Mouse (Mus musculus) olfactory bulb, adult 2 months (tissue): ENCODE results near the gene Aip.

Experiments
- CTCF ChIP-seq: fragments of 200-500 bp; IDR thresholded peaks from 2 replicates; pipeline ENCODE4 v1.5.1; 2012; ENCODE audit warnings: low read depth, mild to moderate bottlenecking, low read length, moderate library complexity; ENCODE audit not compliant: insufficient read depth
- POLR2A ChIP-seq: fragments of 200-500 bp; IDR thresholded peaks from 2 replicates; pipeline ENCODE4 v1.6.1; 2012; ENCODE audit warnings: mild to moderate bottlenecking, low read depth, low read length, moderate library complexity; ENCODE audit not compliant: insufficient read depth

DNA sequence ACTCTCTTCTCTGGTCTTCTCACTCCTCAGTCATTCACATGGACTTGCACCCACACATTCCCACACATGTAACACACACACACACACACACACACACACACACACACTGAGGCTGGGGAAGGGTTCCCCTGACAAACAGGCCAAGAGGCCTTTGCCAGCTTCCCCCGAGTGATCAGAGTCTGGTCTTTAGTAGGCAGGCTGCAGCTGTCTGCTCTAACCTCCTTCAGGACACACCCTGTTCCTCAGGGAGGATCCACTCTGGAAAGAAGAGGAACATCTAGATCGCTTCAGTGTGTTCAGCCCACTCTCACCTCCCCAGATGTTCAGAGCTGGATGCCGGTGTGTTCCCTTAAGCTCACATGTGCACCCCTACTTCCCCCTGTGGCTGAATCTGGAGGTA is 31.3 kb downstream of the Aip start:
- TF ChIP-seq CTCF: no peak
- no peak for TF ChIP-seq POLR2A
